Mouse (Mus musculus) spleen, postnatal 10 days (tissue): ENCODE measurements around the gene Olfr1218.
"Not testable (repeated sequence)": the region's sequence is repeated elsewhere in the genome, so short reads cannot be mapped to it uniquely, and the experiment has no call there.

Experiments
- DNase-seq, 2 experiments: peaks; one replicate each; pipeline ENCODE4 v3.0.0; 2021 to 2022; ENCODE audit warnings: low spot score in 2 of 2

Gene Olfr1218

DNA sequence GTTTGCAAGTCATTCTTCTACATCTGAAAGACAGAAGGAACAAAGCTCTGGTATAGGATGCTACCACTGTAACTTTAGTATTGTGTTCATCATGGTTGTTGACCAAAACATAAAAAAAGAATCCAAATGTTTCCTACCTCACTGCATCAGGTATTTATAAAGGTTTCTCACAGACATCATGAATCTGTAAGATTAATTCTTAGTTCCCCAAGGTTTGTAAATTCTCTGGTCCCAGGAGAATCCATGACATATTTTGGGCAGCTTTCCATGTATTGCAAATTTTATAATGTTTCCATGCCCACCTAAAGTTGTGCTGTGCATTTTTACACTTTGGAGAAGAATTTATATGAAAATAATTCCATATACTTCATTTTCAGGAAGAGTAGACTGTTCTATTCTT lies at the start of gene Olfr1218:
Gene Olfr1218 (minus strand): TSS at position 101 of the 400 bp plus-strand sequence.
- no peak for DNase-seq

DNA sequence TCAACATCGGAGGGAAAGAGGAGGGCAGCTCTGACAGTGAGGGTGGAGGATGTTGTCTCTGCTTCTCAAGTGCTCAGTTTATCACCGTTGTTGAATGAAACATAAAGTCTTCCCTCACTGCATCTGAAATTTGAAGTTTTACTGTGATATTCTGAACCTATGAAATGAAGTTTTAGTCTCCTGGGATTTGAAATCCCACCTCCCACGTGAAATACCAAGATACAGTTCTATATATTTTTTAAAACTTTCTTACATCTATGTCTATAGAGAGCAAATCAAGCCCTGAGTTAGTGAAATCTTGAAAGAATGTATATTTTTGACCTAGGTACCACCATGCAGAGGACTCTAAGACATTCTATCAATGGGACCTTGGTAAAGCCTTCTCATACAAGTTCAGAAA lies 45.7 kb upstream of the Olfr1218 start, which contains the start of gene Olfr1220:
Gene Olfr1220 (minus strand): TSS at position 101 of the 400 bp plus-strand sequence.
- DNase-seq: no peak

DNA sequence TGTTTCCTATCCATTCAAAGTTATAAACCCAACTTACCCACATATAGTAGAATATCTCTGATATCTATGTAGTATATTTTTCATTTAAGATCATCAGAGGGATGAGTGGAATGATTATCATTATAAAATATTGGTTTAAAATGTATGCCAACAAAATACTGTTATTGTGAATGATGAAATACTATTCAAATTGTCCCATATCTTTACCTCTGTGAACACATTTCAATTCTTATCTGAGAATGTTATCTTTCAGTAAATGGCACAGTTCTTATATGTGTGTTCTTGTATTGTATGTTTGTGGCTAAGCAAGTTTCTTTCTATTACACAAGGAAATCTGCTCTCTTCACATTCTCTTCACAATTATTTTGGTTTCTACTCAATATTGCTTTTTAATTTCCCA lies 44.7 kb upstream of the Olfr1218 start:
- DNase-seq: no peak

DNA sequence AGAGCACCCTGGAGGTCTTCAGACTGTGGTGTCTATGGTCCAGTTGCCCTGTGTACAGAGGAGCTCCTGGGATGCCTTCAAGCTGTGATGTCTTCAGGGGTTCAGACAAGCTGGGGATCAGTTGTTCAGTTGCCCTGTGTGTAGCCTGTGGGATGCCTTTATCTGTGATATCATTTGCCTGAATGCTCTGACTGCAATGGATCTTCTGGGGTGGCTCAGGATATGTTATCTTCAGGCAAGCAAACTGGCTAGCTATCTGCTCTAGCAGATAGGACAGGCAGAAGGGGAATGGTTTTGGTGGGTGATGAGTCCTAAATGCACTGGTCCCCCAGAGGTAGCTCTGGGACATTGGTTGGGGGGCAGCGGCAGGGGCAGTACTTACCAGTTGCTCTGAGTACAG lies 32.9 kb upstream of the Olfr1218 start:
- DNase-seq: no peak

DNA sequence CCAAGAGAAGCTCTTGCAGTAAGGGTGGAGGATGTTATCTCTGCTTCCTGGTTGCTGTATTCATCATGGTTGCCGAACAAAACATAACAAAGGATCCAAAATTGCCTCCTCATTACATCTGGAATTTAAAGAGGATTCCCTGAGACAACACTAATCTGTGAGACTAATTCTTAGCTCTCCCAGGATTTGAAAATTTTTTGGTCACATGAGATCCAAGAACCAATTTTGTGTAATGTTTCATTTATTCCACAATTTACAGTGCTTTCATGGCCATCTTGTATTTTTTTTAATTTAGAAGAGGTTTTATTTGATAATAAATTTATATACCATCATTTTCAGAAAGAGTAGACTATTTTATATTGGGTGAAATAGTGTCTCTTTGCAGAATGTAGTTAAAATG lies 22.4 kb upstream of the Olfr1218 start, which contains the start of gene Olfr1219:
Gene Olfr1219 (minus strand): TSS at position 101 of the 400 bp plus-strand sequence.
- no peak for DNase-seq

DNA sequence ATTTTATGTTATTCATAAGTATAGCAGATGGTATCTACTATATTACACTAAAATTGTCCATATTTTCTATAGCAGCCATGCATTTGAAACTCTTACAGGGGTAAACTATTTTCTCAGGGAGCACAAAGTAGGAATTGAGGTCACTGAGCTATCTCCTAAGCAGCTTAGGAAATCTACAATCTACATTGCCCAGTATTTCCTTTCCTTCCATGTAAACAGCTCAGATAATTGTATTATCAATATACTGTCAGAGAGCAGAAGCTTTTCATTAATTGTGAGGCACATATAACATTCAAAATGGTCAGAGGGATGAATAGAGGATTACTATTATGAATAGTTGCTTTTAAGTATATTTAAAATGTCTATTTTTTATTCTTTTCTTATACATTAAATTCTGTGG lies 20.5 kb upstream of the Olfr1218 start:
- DNase-seq: no peak

DNA sequence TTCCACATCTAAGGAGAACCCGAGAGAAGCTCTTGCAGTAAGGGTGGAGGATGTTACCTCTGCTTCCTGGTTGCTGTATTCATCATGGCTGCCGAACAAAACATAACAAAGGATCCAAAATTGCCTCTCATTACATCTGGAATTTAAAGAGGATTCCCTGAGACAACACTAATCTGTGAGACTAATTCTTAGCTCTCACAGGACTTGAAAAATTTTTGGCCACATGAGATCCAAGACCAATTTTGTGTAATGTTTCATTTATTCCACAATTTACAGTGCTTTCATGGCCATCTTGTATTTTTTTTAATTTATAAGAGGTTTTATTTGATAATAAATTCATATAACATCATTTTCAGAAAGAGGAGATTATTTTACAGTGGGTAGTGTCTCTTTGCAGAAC lies 29.0 kb downstream of the Olfr1218 start, which contains the start of gene Olfr1217:
Gene Olfr1217 (minus strand): TSS at position 101 of the 400 bp plus-strand sequence.
- no peak for DNase-seq

DNA sequence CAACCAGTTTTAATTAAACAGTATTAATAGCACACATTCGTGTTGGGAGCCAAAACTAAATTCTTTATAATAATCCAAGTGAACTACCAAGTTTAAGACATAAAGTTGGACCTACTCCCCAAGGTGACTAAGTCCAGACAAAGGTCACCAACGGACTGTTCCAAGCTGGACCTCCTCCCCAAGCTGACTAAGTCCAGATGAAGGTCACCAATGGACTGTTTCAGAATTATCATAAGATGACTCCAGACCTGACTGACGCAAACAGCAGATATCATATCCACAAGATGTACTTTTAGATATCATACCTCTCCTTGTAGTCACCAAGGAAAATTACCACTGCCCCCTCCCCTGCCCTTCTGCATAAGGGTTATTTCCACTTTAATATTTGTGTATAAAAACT lies 39.6 kb downstream of the Olfr1218 start:
- not testable (repeated sequence) for DNase-seq

DNA sequence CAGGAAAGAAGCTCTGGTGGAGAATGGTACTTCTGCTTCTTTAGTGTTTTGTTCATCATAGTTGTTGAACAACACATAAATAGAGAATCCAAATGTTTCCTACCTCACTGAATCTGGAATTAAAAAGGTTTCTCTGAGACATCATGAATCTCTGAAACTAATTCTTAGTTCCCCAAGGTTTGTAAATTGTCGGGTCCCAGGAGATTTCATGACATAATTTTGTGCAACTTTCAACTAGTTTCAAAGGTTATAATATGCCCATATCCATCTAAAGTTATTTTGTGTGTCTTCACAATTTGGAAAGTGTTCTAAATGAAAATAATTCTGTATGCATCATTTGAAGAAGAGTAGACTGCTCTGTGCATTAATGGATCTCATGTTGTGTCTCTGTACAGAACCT lies 42.7 kb downstream of the Olfr1218 start, which contains the start of gene Olfr1216:
Gene Olfr1216 (minus strand): TSS at position 101 of the 400 bp plus-strand sequence.
- DNase-seq: no peak

DNA sequence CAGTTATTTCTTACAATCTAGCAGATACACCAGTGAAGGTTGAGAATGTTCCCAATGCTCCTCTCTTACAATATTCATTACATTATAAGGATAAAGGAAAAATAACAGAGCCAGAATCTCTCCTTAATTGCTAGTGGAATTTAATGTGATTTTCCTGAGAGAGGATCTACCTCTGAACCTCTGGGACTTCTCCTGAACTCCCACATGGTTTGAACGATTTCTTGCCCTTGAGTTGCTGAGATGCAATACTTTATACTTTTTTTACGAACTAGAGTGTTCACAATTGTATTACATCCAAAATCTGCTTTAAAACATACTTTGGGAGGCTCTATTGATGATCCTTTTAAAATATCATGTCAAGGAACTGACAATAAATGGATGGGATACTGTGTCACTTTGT lies 54.1 kb downstream of the Olfr1218 start, which contains the start of gene Olfr1215:
Gene Olfr1215 (minus strand): TSS at position 101 of the 400 bp plus-strand sequence.
- no peak for DNase-seq
